Mouse (Mus musculus) adrenal gland (tissue): ENCODE results near the gene Rnasek.

Source experiments
- intact Hi-C: fragments of 180-260 bp; cut with DNase I; formaldehyde crosslinking; loops from one replicate; pipeline ENCODE4 v1.15.1; 2025
- microRNA-seq, 2 experiments: library from miRNA; unstranded; fragments of <30 nt; microRNA quantifications; one replicate each; pipeline ENCODE4; 2019

The Rnasek gene

GRCm38 (mm10) chr11:70193354-70194285, 46.0 kb downstream of the Rnasek start:
- intact Hi-C loops = no loop called here

GRCm38 (mm10) chr11:70192157-70192556, 47.5 kb downstream of the Rnasek start:
- intact Hi-C loops = no loop called here

GRCm38 (mm10) chr11:70191188-70191587, 48.5 kb downstream of the Rnasek start:
- intact Hi-C loops = no loop called here

GRCm38 (mm10) chr11:70189319-70190134, 50.1 kb downstream of the Rnasek start:
- intact Hi-C loops = no loop called here

Small RNA genes within 50 kb of the gene (microRNA-seq; reads per million reads assigned to microRNA genes)
- gene Mir195a (1,311 to 1,661 reads per million in 2 experiments), gene Mir497 (0 reads per million in 2 experiments), gene Mir497b (0 reads per million in 2 experiments)
